Mouse (Mus musculus): Measurements from ENCODE around the gene Fmnl2. TPM values are rescaled to one million over a fixed set of nuclear protein-coding genes. Genes with fewer than 3 reads are reported as not detected.
A peak's percentile ranks its signal among the peaks of the same experiment; 100 is the strongest.

Gene Fmnl2
- polyA plus RNA-seq, 1 experiment: 5.7 TPM

DNA sequence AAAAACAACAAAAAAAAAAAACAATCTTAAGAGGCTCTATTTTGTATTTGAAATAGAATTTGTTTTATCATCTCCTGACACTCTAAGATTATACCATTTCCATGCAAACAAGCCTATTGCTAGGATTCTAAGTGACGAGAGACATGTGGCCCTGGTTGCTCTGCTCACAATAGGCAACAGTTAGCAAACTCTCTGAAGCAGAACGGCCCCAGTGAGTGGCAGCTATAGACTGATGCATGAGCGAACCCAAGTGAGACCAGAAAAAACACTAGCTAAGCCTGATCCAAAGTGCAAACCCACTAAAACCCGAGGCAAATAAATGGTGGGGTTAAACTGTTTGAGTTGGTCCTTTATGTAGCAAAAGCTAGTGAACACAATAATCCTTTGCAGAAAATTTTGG is 18.6 kb upstream of the Fmnl2 start:
- no peaks in the 10 kb centered on the region for H3K4me1 ChIP-seq (ENCODE audit: control insufficient read depth, insufficient read depth, low read length)
- no peak overlapping the region for H3K4me3 ChIP-seq (ENCODE audit: insufficient read depth, low read length)
- TF ChIP-seq CTCF (IDR thresholded peaks at IDR 0.05; ENCODE audit: low read depth, low read length) (no peak), POLR2A (IDR thresholded peaks at IDR 0.05; ENCODE audit: borderline replicate concordance, low read depth, low read length) (no peak)
- H3K27ac ChIP-seq (ENCODE audit: insufficient read depth, low read depth, low read length): no peak overlapping the region

DNA sequence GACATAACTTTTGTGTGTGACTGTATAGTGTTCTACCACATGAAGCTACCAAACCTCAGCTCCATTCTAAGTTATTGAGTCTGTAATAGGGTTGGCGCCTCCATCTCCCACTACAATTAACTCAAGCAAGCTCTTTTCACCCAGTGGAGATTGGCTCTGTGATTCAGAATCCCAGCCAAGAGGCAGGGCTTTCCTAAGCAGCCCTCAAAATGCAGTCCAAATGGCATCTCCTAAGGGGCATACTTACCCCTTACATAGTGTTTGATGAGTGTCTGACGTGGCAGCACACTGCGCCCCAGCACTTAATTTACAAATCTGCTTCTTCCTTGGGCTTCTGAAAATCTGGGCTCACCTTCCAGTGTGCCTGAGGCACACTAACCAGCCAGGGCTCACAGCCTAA is 17.8 kb upstream of the Fmnl2 start:
- TF ChIP-seq CTCF (IDR thresholded peaks at IDR 0.05; ENCODE audit: low read depth, low read length) (no peak), POLR2A (IDR thresholded peaks at IDR 0.05; ENCODE audit: borderline replicate concordance, low read depth, low read length) (no peak)

DNA sequence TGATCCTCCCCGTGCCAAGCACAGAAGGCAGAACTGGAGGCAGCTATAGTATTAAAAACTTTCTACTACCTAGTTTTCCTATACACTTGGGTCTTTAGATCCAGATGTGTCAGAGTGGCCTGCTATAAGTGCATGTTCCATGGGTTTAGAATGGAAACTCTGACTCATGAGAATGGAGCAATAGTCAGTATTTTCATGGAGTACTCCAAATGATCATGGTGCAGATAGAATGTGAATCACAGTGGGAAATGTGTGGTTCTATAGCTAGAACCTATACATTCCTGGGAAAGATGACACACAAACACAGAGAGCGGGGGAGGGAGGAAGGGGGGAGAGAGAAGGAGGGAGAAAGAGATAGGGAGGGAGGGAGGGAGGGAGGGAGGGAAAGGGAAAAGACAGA is 13.8 kb upstream of the Fmnl2 start:
- Histone ChIP-seq H3K4me3 (ENCODE audit: insufficient read depth, low read length) (no peak overlapping the region), H3K4me1 (ENCODE audit: control insufficient read depth, insufficient read depth, low read length) (peaks cover 29% of the 10 kb centered on the region), H3K27ac (ENCODE audit: insufficient read depth, low read depth, low read length) (no peak overlapping the region)
- TF ChIP-seq POLR2A (IDR thresholded peaks at IDR 0.05; ENCODE audit: borderline replicate concordance, low read depth, low read length) (no peak), CTCF (IDR thresholded peaks at IDR 0.05; ENCODE audit: low read depth, low read length) (no peak)

More for the DNA sequence above, 17.8 kb upstream of the Fmnl2 start:
- Histone ChIP-seq H3K4me1 (ENCODE audit: control insufficient read depth, insufficient read depth, low read length) (peaks cover 5% of the 10 kb centered on the region), H3K27ac (ENCODE audit: insufficient read depth, low read depth, low read length) (no peak overlapping the region), H3K4me3 (ENCODE audit: insufficient read depth, low read length) (no peak overlapping the region)

DNA sequence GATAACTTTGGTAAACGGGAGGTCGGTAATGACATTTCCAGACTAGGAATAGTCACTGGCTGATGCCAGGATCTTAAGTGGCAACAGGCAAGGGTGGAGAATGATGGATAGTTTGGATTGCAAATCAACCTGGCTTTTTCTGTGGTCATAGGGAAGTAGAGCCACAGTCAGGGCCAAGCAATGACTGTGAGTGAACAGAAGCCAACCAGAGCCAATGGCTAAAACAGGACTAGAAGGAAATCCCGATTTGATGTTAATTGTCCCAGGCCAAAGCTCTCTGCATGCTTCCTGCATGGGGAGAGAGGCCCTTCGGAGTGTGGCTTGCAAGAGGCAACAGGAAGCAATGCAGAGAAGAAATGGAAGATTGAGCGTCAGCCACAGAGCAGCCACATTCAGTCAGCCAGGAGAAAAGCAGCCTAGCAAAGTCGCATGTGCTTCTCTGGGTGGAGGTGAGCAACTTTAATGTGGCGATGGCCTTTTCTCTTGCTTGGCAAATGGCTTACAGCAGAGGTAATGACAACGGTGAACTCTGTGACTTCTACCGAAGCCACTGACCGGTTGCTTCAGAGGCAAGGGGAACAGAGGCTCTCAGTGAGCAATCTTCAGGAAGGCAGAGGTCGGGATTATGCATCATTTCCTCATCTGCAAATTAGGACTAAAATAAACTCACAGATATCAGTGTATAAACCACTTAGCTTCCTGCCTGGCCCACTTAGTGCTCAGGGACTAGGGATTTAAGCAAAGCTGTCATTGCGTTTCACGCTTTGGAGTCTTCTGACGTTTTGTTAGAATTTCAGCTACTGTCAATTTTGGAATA is 12.5 kb upstream of the Fmnl2 start:
- Histone ChIP-seq H3K27ac (ENCODE audit: insufficient read depth, low read depth, low read length) (no peak overlapping the region), H3K4me1 (ENCODE audit: control insufficient read depth, insufficient read depth, low read length) (peaks cover 29% of the 10 kb centered on the region), H3K4me3 (ENCODE audit: insufficient read depth, low read length) (peak overlapping the region; percentile 19; the same call in 1 of the 2 replicates)
- TF ChIP-seq POLR2A (IDR thresholded peaks at IDR 0.05; ENCODE audit: borderline replicate concordance, low read depth, low read length): no peak
- no peak for TF ChIP-seq CTCF (IDR thresholded peaks at IDR 0.05; ENCODE audit: low read depth, low read length)

DNA sequence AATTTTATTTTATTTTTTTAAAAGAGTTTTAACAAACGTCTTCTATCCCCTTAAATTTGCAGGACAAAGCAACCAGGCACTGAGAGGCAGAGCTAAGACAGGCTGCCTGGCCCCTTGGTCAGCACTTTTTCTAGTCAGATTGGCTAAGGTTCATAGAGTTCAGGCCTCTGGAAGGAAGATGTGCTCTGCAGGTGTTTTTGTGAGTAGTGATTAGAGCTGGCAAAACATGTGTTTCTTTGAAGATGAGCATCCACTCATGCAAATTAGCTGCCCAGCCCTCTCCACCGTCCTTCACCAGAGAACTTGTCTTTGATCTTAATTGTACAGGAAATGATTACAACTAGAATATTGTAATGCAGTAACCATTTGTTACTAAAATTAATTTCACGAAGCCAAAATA is 11.2 kb upstream of the Fmnl2 start:
- Histone ChIP-seq H3K4me3 (ENCODE audit: insufficient read depth, low read length) (no peak overlapping the region), H3K27ac (ENCODE audit: insufficient read depth, low read depth, low read length) (no peak overlapping the region), H3K4me1 (ENCODE audit: control insufficient read depth, insufficient read depth, low read length) (peaks cover 29% of the 10 kb centered on the region)
- TF ChIP-seq CTCF (IDR thresholded peaks at IDR 0.05; ENCODE audit: low read depth, low read length): no peak
- no peak for TF ChIP-seq POLR2A (IDR thresholded peaks at IDR 0.05; ENCODE audit: borderline replicate concordance, low read depth, low read length)

DNA sequence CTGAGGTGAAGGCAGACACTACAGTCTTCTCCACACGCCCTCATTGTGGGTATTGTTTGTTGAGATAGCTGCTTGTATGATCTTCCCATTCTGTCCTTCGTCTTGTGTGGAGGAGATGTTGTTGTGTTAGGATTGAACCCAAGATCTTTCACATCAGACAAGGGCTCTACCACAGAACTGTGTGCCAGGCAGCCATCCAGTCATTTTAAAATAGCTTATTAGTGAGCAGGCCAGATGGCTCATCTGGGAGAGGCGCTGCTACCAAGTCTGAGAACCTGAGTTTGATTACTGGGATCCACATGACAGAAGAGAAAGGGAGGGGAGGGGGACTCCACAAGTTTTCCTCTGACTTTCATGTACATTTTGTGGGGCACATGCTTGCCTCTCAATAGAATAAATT is 8.6 kb upstream of the Fmnl2 start:
- no peak for TF ChIP-seq CTCF (IDR thresholded peaks at IDR 0.05; ENCODE audit: low read depth, low read length)
- no peak for TF ChIP-seq POLR2A (IDR thresholded peaks at IDR 0.05; ENCODE audit: borderline replicate concordance, low read depth, low read length)
- Histone ChIP-seq H3K27ac (ENCODE audit: insufficient read depth, low read depth, low read length) (no peak overlapping the region), H3K4me3 (ENCODE audit: insufficient read depth, low read length) (no peak overlapping the region), H3K4me1 (ENCODE audit: control insufficient read depth, insufficient read depth, low read length) (peaks cover 29% of the 10 kb centered on the region)

DNA sequence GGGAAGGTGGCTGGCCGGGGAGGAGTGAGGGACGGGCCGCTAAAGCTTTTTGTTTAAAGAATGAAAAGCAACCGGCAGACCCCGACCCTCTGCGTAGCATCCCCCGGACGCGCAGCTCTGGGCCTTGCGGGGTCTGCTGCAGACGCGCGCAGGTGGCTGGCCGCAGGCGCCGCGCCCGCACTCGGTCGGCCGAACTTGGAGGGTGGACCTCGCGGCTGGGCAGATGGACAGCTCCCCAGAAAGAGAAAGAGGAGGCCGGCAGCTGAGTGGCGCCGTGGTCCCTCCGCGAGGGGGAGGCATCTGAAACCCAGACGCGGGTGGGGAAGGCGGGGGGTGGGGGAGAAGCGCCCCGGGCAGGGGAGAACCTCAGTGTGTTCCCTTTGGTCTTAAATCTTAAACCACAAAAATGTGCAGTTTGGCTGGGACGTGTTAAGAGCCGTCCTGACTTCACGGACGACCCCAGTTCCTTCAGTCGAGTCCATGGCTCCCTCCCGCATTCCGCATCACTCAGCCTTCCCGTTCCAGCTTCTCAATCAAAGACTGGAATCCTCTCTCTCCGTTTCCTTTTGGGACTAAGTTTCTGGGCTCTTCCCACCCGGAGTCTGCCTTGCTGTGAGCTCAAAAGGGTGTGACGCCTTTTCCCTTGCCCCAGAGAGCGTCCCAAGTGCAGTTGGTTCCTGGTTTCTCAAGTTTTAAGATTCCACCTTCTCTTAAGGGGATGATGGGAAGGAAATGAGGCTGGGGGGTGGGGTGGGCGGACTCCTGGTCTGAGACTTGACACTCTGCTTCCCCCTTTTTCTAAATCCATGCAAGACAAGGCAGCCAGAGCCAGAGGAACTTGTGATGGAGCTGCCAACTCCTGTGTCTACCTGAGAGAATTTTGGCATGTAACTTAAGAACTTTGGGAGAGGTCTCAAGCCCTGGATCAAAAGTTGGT is 1.1 kb downstream of the Fmnl2 start:
- TF ChIP-seq POLR2A (IDR thresholded peaks at IDR 0.05; ENCODE audit: borderline replicate concordance, low read depth, low read length) (no peak), CTCF (IDR thresholded peaks at IDR 0.05; ENCODE audit: low read depth, low read length) (no peak)
- Histone ChIP-seq H3K27ac (ENCODE audit: insufficient read depth, low read depth, low read length) (no peak overlapping the region), H3K4me3 (ENCODE audit: insufficient read depth, low read length) (peak overlapping the region; percentile 68), H3K4me1 (ENCODE audit: control insufficient read depth, insufficient read depth, low read length) (peaks cover 7% of the 10 kb centered on the region)

DNA sequence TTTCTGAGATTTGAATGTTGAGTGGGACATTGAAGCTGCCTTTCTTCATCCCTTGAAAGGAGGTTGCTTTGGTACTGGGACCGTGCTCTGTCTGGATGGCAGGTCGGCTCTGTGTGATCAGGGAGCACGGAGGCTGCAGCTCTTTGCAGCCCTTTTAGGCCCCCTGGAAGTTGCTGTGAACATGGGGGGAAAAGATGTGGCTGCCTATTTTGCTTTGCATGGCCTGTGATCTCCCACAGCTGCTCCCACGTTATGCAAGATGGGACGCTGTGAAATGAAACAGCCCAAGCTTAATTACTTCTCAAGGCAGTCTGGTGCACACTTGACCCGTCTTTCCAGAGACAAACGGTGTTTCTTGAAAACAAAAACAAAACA is 1.8 kb downstream of the Fmnl2 start:
- peaks cover 7% of the 10 kb centered on the region for H3K4me1 ChIP-seq (ENCODE audit: control insufficient read depth, insufficient read depth, low read length)
- no peak overlapping the region for H3K27ac ChIP-seq (ENCODE audit: insufficient read depth, low read depth, low read length)
- no peak overlapping the region for H3K4me3 ChIP-seq (ENCODE audit: insufficient read depth, low read length)
- no peak for TF ChIP-seq POLR2A (IDR thresholded peaks at IDR 0.05; ENCODE audit: borderline replicate concordance, low read depth, low read length)
- TF ChIP-seq CTCF (IDR thresholded peaks at IDR 0.05; ENCODE audit: low read depth, low read length): no peak

DNA sequence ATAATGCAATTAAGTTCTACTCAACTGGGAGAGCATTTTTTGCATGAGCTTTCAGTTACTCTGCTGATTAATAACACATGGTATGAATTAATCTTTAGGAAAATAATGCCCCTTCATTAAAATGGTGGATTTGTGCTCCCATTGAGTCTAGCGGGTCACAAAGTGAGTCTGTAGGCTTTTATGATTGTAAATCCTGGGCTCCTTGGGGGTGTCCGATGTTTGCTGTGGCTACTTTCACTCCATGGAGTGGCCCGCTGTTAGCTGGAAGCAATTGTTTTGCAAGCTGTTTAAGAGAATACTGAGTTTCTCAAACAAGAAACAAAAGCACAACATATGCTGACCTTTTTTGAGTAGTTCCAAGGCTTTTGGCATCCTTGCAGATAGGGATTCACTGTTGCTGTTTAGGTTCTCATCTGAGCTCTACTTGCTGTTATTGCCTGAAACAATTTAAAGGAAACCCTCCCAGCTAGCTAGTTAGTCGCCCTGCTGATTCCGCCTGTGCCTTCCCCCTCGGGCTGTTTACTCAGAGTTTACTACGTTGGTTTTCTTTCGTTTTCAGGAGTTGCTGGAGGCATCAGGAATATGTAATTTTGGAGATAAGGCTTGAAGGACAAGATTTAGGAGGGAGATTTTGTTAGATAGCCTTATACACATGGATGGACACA is 2.6 kb downstream of the Fmnl2 start:
- H3K4me3 ChIP-seq (ENCODE audit: insufficient read depth, low read length): no peak overlapping the region
- H3K4me1 ChIP-seq (ENCODE audit: control insufficient read depth, insufficient read depth, low read length): peaks cover 7% of the 10 kb centered on the region
- H3K27ac ChIP-seq (ENCODE audit: insufficient read depth, low read depth, low read length): no peak overlapping the region
- TF ChIP-seq CTCF (IDR thresholded peaks at IDR 0.05; ENCODE audit: low read depth, low read length): no peak

Data from bone marrow macrophage, adult 2 months (primary cell).